Mouse (Mus musculus) heart, embryonic 14.5 days (tissue): ENCODE results near the gene Etnk2. TPM values are rescaled to one million over a fixed set of nuclear protein-coding genes. Genes with fewer than 3 reads are reported as not detected.

Source experiments
- ATAC-seq: fragments of 200-750 bp; cut with Nextera tagmentation; 2 replicates; pipeline ENCODE4 v1.8.0; 2017; ENCODE audit warnings: low read depth, moderate TSS enrichment; ENCODE audit not compliant: insufficient number of reproducible peaks, insufficient read depth, low FRiP score
- H3K27ac ChIP-seq, 2 experiments: fragments of 200-500 bp in 1 of 2; fragments of 300-500 bp in 1 of 2; sonication (generic) in 1 of 2; replicated peaks in 1 of 2; 2 replicates each; pipeline ENCODE4 v1.5.1; 2012 to 2014; ENCODE audit warnings: low read depth in 2 of 2, low read length in 2 of 2, control low read depth in 1 of 2, mild to moderate bottlenecking in 1 of 2, mixed read lengths in 1 of 2; ENCODE audit not compliant: control insufficient read depth in 1 of 2, insufficient read depth in 1 of 2
- H3K27me3 ChIP-seq: fragments of 300-500 bp; sonication (generic); 2 replicates; pipeline ENCODE4 v1.6.1; 2014; ENCODE audit warnings: mild to moderate bottlenecking, low read length, control low read depth; ENCODE audit not compliant: control insufficient read depth, insufficient read depth
- H3K36me3 ChIP-seq: fragments of 300-500 bp; sonication (generic); 2 replicates; pipeline ENCODE4 v1.6.1; 2014; ENCODE audit warnings: mild to moderate bottlenecking, control low read depth, low read length, mixed read lengths; ENCODE audit not compliant: control insufficient read depth, insufficient read depth
- H3K4me1 ChIP-seq, 2 experiments: fragments of 200-500 bp in 1 of 2; fragments of 300-500 bp in 1 of 2; sonication (generic) in 1 of 2; 2 replicates each; pipeline ENCODE4 v1.6.1; 2012 to 2014; ENCODE audit warnings: low read length in 2 of 2, control low read depth in 1 of 2, mixed read lengths in 1 of 2; ENCODE audit not compliant: control insufficient read depth in 2 of 2, insufficient read depth in 2 of 2
- H3K4me2 ChIP-seq: fragments of 300-500 bp; sonication (generic); 2 replicates; pipeline ENCODE4 v1.6.1; 2014; ENCODE audit warnings: mild to moderate bottlenecking, low read length
- H3K4me3 ChIP-seq, 2 experiments: fragments of 200-500 bp in 1 of 2; fragments of 300-500 bp in 1 of 2; sonication (generic) in 1 of 2; 2 replicates each; pipeline ENCODE4 v1.5.1; 2012 to 2014; ENCODE audit warnings: low read length in 2 of 2, mild to moderate bottlenecking in 2 of 2, control low read depth in 1 of 2, low read depth in 1 of 2, moderate library complexity in 1 of 2; ENCODE audit not compliant: control insufficient read depth in 1 of 2, insufficient read depth in 1 of 2
- H3K9ac ChIP-seq: fragments of 300-500 bp; sonication (generic); 2 replicates; pipeline ENCODE4 v1.6.1; 2014; ENCODE audit warnings: mild to moderate bottlenecking, low read length
- H3K9me3 ChIP-seq: fragments of 300-500 bp; sonication (generic); 2 replicates; pipeline ENCODE4 v1.6.1; 2016; ENCODE audit warnings: low read length, control low read depth; ENCODE audit not compliant: control insufficient read depth
- WGBS: fragments of 180-500 bp; shearing (Covaris S2); extraction: QIAGEN DNeasy Blood & Tissue Kit; methylation state at CpG from one replicate; pipeline ENCODE4 v1.1.7; 2014; 5-methylcytosine and 5-hydroxymethylcytosine counted together
- polyA plus RNA-seq: library from polyadenylated mRNA; unstranded; fragments of >200 nt; fragmentation: Nextera tagmentation; extraction: Ambion mirVana; gene quantifications from 2 replicates; pipeline ENCODE4 v1.2.1, GENCODE M21; 2014

Gene Etnk2
- polyA plus RNA-seq, 1 experiment from 2014 or later = 1.6 TPM

- Histone ChIP-seq H3K9me3 (no peaks in the 10 kb centered on the region), H3K36me3 (no peaks in the 10 kb centered on the region), H3K4me2 (no peak overlapping the region), H3K4me3 (no peak overlapping the region), H3K9ac (no peak overlapping the region), H3K4me1 (peaks cover 4 to 5% of the 10 kb centered on the region in 2 experiments; a peak in 3 of 4 replicates), H3K27ac (no peak overlapping the region), H3K27me3 (peaks cover 22% of the 10 kb centered on the region; the same call in 1 of the 2 replicates)
- ATAC-seq = no peak
- 52% methylated on average over 9 of the region's 9 CpGs for WGBS
Observed at GRCm38 (mm10) chr1:133351762-133352161, 11.6 kb upstream of the Etnk2 start.

GRCm38 (mm10) chr1:133353371-133353809, 10.0 kb upstream of the Etnk2 start:
- Histone ChIP-seq H3K27me3 (peaks cover 33% of the 10 kb centered on the region; the same call in 1 of the 2 replicates), H3K36me3 (no peaks in the 10 kb centered on the region), H3K9me3 (no peaks in the 10 kb centered on the region), H3K9ac (no peak overlapping the region), H3K4me1 (no peaks in the 10 kb centered on the region), H3K4me3 (no peak overlapping the region), H3K4me2 (no peak overlapping the region), H3K27ac (no peak overlapping the region)
- 41% methylated on average over 12 of the region's 12 CpGs for WGBS
- no peak for ATAC-seq

GRCm38 (mm10) chr1:133355469-133355868, 7.9 kb upstream of the Etnk2 start:
- Histone ChIP-seq H3K4me2 (no peak overlapping the region), H3K4me1 (no peaks in the 10 kb centered on the region), H3K27ac (no peak overlapping the region), H3K27me3 (peaks cover 37% of the 10 kb centered on the region; the same call in 1 of the 2 replicates), H3K36me3 (no peaks in the 10 kb centered on the region), H3K4me3 (no peak overlapping the region), H3K9ac (no peak overlapping the region), H3K9me3 (no peaks in the 10 kb centered on the region)
- ATAC-seq = no peak
- WGBS = 47% methylated on average over 5 of the region's 5 CpGs

- H3K9ac ChIP-seq = no peak overlapping the region
- WGBS = 49% methylated on average over 15 of the region's 15 CpGs
- H3K4me1 ChIP-seq = no peaks in the 10 kb centered on the region
- H3K27ac ChIP-seq = no peak overlapping the region
- no peaks in the 10 kb centered on the region for H3K9me3 ChIP-seq
- H3K4me2 ChIP-seq = no peak overlapping the region
- H3K36me3 ChIP-seq = no peaks in the 10 kb centered on the region
- peaks cover 37% of the 10 kb centered on the region; the same call in 1 of the 2 replicates for H3K27me3 ChIP-seq
- ATAC-seq = no peak
- no peak overlapping the region for H3K4me3 ChIP-seq
Observed at GRCm38 (mm10) chr1:133355912-133356311, 7.5 kb upstream of the Etnk2 start.

DNA sequence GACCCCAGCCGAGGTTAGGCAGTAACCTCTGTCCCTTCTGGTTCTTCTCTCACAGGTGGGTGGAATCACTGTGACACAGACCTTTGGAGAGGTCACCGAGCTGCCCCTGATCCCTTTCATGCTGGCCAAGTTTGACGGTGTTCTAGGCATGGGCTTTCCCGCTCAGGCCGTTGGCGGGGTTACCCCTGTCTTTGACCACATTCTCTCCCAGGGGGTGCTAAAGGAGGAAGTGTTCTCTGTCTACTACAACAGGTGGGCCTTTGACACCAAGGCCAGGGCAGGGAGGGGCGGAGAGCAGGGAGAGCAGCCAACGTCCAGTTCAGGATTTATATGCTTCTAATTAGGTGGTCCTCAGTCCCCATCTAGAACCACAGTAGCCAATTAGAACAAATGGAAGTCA, 7.0 kb upstream of the Etnk2 start:
- Histone ChIP-seq H3K36me3 (no peaks in the 10 kb centered on the region), H3K4me3 (no peak overlapping the region), H3K9me3 (no peaks in the 10 kb centered on the region), H3K27ac (no peak overlapping the region), H3K4me2 (no peak overlapping the region), H3K27me3 (peaks cover 37% of the 10 kb centered on the region; the same call in 1 of the 2 replicates), H3K4me1 (no peaks in the 10 kb centered on the region), H3K9ac (no peak overlapping the region)
- ATAC-seq = no peak
- 60% methylated on average over 8 of the region's 8 CpGs for WGBS

DNA sequence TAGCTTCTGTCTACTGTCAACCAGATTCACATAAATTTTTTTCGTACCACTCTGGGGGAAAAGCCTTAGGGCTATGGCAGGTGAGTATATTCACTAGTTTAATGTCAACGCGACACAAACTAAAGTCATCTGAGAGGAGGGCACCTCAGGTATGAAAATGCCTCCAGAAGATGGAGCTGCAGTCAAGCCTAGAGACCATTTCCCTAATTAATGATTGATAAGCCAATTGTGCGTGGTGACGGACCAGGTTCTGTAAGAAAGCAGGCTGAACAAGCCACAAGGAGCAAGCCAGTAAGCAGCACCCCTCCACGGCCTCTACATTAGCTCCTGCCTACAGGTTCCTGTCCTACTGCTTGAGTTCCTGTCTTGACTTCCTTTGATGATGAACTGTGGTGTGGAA, 2.4 kb upstream of the Etnk2 start:
- Histone ChIP-seq H3K27me3 (peaks cover 49% of the 10 kb centered on the region), H3K4me2 (no peak overlapping the region), H3K36me3 (no peaks in the 10 kb centered on the region), H3K27ac (no peak overlapping the region), H3K9ac (no peak overlapping the region), H3K4me3 (no peak overlapping the region), H3K9me3 (no peaks in the 10 kb centered on the region), H3K4me1 (peaks cover 10 to 14% of the 10 kb centered on the region in 2 experiments)
- ATAC-seq = no peak
- WGBS = 93% methylated on average over 6 of the region's 6 CpGs

GRCm38 (mm10) chr1:133362103-133362502, 1.3 kb upstream of the Etnk2 start:
- Histone ChIP-seq H3K9ac (no peak overlapping the region), H3K36me3 (no peaks in the 10 kb centered on the region), H3K4me3 (no peak overlapping the region), H3K4me2 (no peak overlapping the region), H3K4me1 (peaks cover 10 to 14% of the 10 kb centered on the region in 2 experiments), H3K27ac (no peak overlapping the region), H3K27me3 (peaks cover 39% of the 10 kb centered on the region), H3K9me3 (no peaks in the 10 kb centered on the region)
- ATAC-seq = no peak
- 82% methylated on average over 5 of the region's 5 CpGs for WGBS

DNA sequence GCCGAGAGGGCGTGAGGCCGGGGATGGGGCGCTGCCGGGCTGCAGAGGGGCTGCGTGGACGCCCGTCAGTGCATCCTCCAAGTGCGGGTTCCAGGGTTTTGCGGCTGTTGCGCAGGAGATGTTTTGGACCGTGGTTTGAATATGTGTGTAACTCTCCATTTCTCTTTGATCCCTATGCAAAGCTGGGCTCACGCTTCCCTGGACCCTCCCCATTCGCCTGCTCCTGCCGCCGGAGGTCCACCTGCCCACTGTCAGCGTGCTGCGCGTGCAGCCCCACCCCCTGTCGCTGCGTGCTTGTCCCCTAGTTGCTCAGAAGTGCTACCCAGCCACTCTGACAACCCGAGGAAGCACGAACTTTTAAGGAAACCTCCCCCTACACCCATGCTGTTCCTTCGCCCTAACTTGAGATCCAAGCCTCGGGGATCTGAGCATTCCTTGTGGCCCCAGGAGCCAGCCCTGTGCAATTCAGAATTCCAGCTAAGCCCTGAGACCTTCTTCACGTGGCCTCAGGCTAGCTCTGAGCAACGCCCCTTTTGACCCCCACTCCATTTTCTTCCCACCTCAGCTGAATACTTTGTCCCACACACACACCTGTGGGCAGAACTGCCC, 754 bp downstream of the Etnk2 start:
- 5% methylated on average over 27 of the region's 27 CpGs for WGBS
- H3K4me1 ChIP-seq = peaks cover 18 to 26% of the 10 kb centered on the region in 2 experiments
- peak overlapping the region; percentile 98 for H3K4me2 ChIP-seq
- H3K9ac ChIP-seq = peak overlapping the region; percentile 68
- H3K27me3 ChIP-seq = peaks cover 31% of the 10 kb centered on the region
- ATAC-seq = no peak
- H3K9me3 ChIP-seq = no peaks in the 10 kb centered on the region
- H3K36me3 ChIP-seq = no peaks in the 10 kb centered on the region
- no peak overlapping the region for H3K27ac ChIP-seq
- peak overlapping the region; percentile 61 to 62 for H3K4me3 ChIP-seq
